Mouse (Mus musculus): ENCODE results near the gene Cort.

DNA sequence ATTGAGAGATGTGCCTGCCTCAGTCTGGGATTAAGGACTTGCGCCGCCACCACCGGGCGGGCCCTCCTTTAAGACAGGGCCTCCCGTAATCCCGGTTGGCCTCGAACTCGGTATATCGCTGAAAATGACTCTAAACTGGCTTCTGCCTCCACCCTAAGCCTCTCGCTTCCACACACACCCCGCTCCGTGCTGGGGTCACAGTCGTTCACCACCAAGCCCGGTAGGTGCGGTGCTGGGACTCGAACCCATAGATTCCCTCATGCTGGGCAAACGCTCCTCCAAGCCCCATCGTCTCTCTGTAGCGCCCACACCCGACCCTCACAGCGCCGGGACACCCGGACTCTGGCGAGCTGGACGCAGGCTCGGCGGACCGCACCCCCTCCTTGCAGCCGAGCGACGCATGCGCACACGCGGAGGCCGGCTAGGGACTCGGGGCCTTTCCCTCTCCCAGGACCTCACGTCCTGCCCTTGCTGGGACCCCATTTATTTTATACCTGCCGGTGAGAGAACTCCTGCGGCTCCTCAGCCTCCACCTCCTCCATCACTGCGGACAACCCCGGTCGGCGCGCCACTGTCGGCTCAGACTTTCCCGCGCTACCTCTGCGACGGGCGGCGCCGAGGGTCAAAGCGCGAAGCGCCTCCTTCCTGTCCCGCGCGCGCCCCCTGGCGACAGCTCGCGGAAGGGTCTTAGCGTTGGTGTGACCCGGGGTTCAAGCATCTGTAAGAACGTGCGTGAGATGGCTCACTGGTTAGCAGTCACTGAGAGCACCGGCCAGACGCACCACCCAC lies 10.6 kb upstream of the Cort start, which contains the start of gene Cenps:
- TF ChIP-seq POLR2A (IDR thresholded peaks at IDR 0.05; ENCODE audit: borderline replicate concordance, low read depth, low read length) (no peak), CTCF (IDR thresholded peaks at IDR 0.05; ENCODE audit: low read depth, low read length) (peak; percentile 72; the same call in 1 of the 2 replicates)

All from bone marrow macrophage, adult 2 months (primary cell).